Mouse (Mus musculus) bone marrow, adult 2 months (tissue): Measurements from ENCODE around the gene Phf19. TPM values are rescaled to one million over a fixed set of nuclear protein-coding genes. Genes with fewer than 3 reads are reported as not detected.

Experiments used
- H3K27ac ChIP-seq: fragments of 200-500 bp; 2 replicates; pipeline ENCODE4 v1.5.1; 2012; ENCODE audit warnings: low read depth, mild to moderate bottlenecking, control low read depth, inconsistent platforms, low read length; ENCODE audit not compliant: control insufficient read depth, poor library complexity, insufficient read depth
- H3K4me1 ChIP-seq: fragments of 200-500 bp; 2 replicates; pipeline ENCODE4 v1.6.1; 2011; ENCODE audit warnings: low read length; ENCODE audit not compliant: control insufficient read depth, insufficient read depth
- H3K4me3 ChIP-seq: fragments of 200-500 bp; replicated peaks from 2 replicates; pipeline ENCODE3; 2011; ENCODE audit warnings: mild to moderate bottlenecking, low read depth, low read length, control low read depth; ENCODE audit not compliant: control insufficient read depth
- CTCF ChIP-seq: fragments of 200-500 bp; IDR thresholded peaks from 2 replicates; pipeline ENCODE4 v1.5.1; 2011; ENCODE audit warnings: low read length, control low read depth; ENCODE audit not compliant: control insufficient read depth, insufficient read depth
- POLR2A ChIP-seq: fragments of 200-500 bp; IDR thresholded peaks from 2 replicates; pipeline ENCODE4 v1.6.1; 2011; ENCODE audit warnings: low read depth, mild to moderate bottlenecking, control low read depth, low read length, borderline replicate concordance; ENCODE audit not compliant: control insufficient read depth
- WGBS: fragments of 180-500 bp; shearing (Covaris S2); methylation state at CpG from one replicate; pipeline ENCODE4 v1.1.7; 2018; 5-methylcytosine and 5-hydroxymethylcytosine counted together
- polyA plus RNA-seq: library from polyadenylated mRNA; stranded (reverse); fragments of >200 nt; gene quantifications from 2 replicates; pipeline ENCODE4 v1.2.4, GENCODE M21; 2011; ENCODE audit warnings: low replicate concordance; ENCODE audit not compliant: missing spikeins, insufficient read depth, insufficient read length

Gene Phf19
- polyA plus RNA-seq, 1 experiment: 2.5 TPM

GRCm38 (mm10) chr2:34906861-34907604, 6.8 kb downstream of the Phf19 start:
- Histone ChIP-seq H3K4me3 (no peak overlapping the region), H3K27ac (peak overlapping the region; percentile 60), H3K4me1 (peaks cover 1% of the 10 kb centered on the region)
- 38% methylated on average over 12 of the region's 12 CpGs for WGBS
- TF ChIP-seq CTCF (no peak), POLR2A (no peak)

GRCm38 (mm10) chr2:34906426-34906825, 7.4 kb downstream of the Phf19 start:
- TF ChIP-seq CTCF (no peak), POLR2A (no peak)
- H3K4me3 ChIP-seq: no peak overlapping the region
- WGBS: 88% methylated on average over 6 of the region's 6 CpGs
- peaks cover 1% of the 10 kb centered on the region for H3K4me1 ChIP-seq
- peak overlapping the region; percentile 60 for H3K27ac ChIP-seq

GRCm38 (mm10) chr2:34904849-34905542, 8.8 kb downstream of the Phf19 start:
- Histone ChIP-seq H3K4me1 (peaks cover 1% of the 10 kb centered on the region), H3K4me3 (peak overlapping the region; percentile 57), H3K27ac (peak overlapping the region; percentile 60)
- TF ChIP-seq CTCF (no peak), POLR2A (0 out of 2 replicates have a peak, but pooled peaks have one; percentile 44)
- 2% methylated on average over 34 of the region's 34 CpGs for WGBS

DNA sequence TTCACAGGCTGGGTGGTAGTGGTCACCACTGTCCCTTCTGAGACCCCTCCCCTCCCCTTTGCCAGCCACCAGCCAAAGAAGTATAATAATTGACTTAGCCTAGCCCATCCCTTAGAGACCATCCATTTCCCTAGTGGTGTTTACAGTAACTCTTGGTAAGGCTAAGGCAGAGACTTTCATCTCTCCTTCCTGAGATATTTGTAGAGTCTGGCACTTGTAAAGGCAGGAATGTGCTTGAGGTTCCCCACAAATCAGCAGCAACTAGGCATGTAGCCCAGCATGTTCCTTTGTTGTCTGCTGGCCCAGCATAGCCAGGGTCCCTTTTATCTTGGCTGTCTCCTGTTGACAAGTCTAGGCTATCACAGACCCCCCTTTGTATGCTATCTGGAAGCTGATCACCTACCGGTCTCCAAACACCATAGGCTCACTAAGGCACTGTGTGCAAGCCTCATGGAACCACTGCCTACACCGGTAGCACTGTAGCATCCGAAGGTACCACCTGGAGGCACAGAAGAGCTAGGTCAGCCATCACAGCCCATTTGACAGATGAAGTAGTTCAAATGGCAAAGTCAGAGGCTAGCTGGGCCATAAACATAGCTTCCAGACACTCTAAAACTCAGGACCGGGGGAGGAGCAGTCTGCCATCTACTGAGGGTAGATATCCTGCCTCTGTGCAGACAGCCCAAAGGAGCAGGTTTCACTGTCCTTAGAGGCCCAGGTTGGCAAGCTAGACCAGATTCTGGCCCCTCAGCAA, 10.0 kb downstream of the Phf19 start:
- Histone ChIP-seq H3K4me1 (peaks cover 1% of the 10 kb centered on the region), H3K27ac (no peak overlapping the region), H3K4me3 (no peak overlapping the region)
- TF ChIP-seq CTCF (no peak), POLR2A (no peak)
- WGBS: 85% methylated on average over 4 of the region's 4 CpGs

DNA sequence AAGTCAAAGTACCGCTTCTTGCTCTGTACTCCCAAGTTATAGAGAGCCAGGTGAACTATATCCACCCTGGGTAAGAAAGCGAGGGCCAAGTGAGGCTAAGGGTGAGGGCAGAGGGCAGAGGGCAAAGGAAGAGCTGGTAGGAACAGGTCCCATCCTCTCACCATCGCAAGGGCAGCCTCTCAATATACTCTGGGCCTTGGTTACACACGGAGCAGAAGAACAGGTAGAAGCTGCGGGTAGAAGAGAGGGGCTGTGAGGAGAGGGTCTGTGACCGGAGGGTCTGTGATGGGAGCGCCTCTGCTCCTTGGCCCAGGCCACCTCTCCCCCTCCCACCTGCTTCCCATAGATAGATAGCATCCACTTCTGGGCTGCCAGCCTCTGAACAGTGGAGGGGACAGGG, 10.6 kb downstream of the Phf19 start:
- TF ChIP-seq CTCF: no peak
- no peak for TF ChIP-seq POLR2A
- H3K4me3 ChIP-seq: no peak overlapping the region
- H3K27ac ChIP-seq: 0 out of 2 replicates have a peak overlapping the region, but pooled peaks have one; percentile 11
- WGBS: 86% methylated on average over 7 of the region's 7 CpGs
- H3K4me1 ChIP-seq: peaks cover 1% of the 10 kb centered on the region

DNA sequence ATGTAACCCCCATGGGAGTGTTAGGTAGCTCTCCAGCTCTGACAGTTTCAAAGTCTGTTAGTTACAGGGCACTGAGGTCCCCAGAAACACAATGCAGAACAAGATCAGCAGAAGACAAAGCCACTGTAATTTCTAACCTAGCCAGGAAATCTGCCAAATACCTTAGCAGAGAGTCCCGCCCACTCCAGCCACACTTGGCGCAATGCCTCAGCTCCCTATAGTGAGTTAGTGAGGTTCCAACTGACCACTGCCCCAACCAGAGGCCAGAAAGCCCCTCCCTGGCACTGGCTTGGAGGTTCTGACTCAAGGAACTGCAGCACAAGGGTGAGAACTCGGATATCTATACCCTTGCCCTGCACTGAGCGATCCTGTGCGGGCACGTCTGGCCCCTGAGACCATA, 11.1 kb downstream of the Phf19 start:
- Histone ChIP-seq H3K27ac (no peak overlapping the region), H3K4me3 (no peak overlapping the region), H3K4me1 (peaks cover 1% of the 10 kb centered on the region)
- WGBS: 84% methylated on average over 6 of the region's 6 CpGs
- TF ChIP-seq CTCF (no peak), POLR2A (no peak)

DNA sequence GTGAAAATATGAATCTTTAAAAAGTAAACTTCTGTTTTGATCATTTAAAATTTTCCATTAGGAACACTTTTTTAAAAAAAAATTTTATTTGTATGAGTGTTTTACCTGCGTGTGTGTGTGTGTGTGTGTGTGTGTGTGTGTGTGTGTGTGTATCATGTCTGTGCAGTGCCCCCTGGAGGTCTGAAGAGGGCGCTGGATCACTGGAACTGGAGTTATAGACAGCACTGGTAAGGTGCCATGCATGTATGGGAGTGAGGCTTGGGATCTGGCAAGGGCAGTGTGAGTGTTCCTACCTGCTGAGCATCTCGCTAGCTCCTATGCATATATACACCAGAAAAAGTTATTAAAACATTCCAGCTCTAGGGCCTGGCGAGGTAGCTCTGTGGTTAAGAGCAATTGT, 12.1 kb downstream of the Phf19 start:
- TF ChIP-seq POLR2A (no peak), CTCF (no peak)
- peaks cover 1% of the 10 kb centered on the region for H3K4me1 ChIP-seq
- 81% methylated on average over 4 of the region's 4 CpGs for whole genome bisulfite sequencing

DNA sequence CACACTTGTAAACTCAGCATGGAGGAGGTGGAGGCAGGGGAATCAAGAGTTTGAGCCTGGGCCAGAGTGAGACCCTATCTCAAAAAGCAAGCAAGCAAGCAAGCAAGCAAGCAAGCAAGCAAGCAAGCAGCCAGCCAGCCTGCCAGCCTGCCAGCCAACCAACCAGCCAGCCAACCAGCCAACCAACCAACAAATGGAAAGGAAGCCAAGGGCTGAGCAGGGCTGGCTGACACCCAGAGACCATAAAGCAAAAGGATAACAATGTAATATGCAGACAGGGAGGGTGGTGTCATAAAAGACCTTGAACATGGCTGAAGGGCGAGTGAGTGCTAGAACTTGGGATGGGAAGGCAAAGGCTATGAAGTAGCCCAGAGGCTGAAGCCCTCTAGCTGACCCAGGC, 13.4 kb downstream of the Phf19 start:
- Histone ChIP-seq H3K27ac (no peak overlapping the region), H3K4me1 (no peaks in the 10 kb centered on the region; the same call in 1 of the 2 replicates), H3K4me3 (no peak overlapping the region)
- WGBS: 77% methylated on average over 1 of the region's 1 CpGs
- TF ChIP-seq CTCF (no peak), POLR2A (no peak)

More for the DNA sequence above, 12.1 kb downstream of the Phf19 start:
- Histone ChIP-seq H3K4me3 (no peak overlapping the region), H3K27ac (no peak overlapping the region)
